Mouse (Mus musculus) ES-Bruce4 (cell line): ENCODE results near the gene Ap1m2. TPM values are rescaled to one million over a fixed set of nuclear protein-coding genes. Genes with fewer than 3 reads are reported as not detected.
A peak's percentile ranks its signal among the peaks of the same experiment; 100 is the strongest.

ENCODE experiments used
- H3K27ac ChIP-seq: 2 replicates; pipeline ENCODE4 v1.5.1; 2012; ENCODE audit warnings: low read length, inconsistent platforms; ENCODE audit not compliant: insufficient read depth
- H3K27me3 ChIP-seq: 2 replicates; pipeline ENCODE4 v1.6.1; 2012; ENCODE audit warnings: mild to moderate bottlenecking, low read length, inconsistent platforms; ENCODE audit not compliant: control insufficient read depth, poor library complexity, insufficient read depth, severe bottlenecking
- H3K36me3 ChIP-seq: 2 replicates; pipeline ENCODE4 v1.6.1; 2012; ENCODE audit warnings: inconsistent platforms, mild to moderate bottlenecking, low read length, moderate library complexity; ENCODE audit not compliant: control insufficient read depth, poor library complexity, insufficient read depth, severe bottlenecking
- H3K4me1 ChIP-seq: one replicate; pipeline ENCODE4 v1.8.1; 2011; ENCODE audit warnings: low read length; ENCODE audit not compliant: control insufficient read depth, insufficient read depth
- H3K4me3 ChIP-seq: 2 replicates; pipeline ENCODE4 v1.5.1; 2011; ENCODE audit warnings: low read depth, mild to moderate bottlenecking, low read length
- H3K9ac ChIP-seq: 2 replicates; pipeline ENCODE4 v1.6.1; 2012; ENCODE audit warnings: low read depth, mild to moderate bottlenecking, inconsistent platforms; ENCODE audit not compliant: poor library complexity, severe bottlenecking
- H3K9me3 ChIP-seq: replicated peaks from 2 replicates; pipeline ENCODE4 v1.6.1; 2012; ENCODE audit warnings: mild to moderate bottlenecking, low read length, inconsistent platforms; ENCODE audit not compliant: control insufficient read depth, poor library complexity, insufficient read depth, severe bottlenecking
- CTCF ChIP-seq: IDR thresholded peaks from one replicate; pipeline ENCODE4 v1.8.1; 2011; ENCODE audit warnings: low read depth, low read length
- EP300 ChIP-seq: IDR thresholded peaks from 2 replicates; pipeline ENCODE4 v1.6.1; 2011; ENCODE audit warnings: low read depth, low read length; ENCODE audit not compliant: insufficient read depth
- POLR2A ChIP-seq: IDR thresholded peaks from one replicate; pipeline ENCODE4 v1.8.1; 2011; ENCODE audit warnings: low read length; ENCODE audit not compliant: insufficient read depth
- polyA plus RNA-seq: library from polyadenylated mRNA; stranded (reverse); fragments of >200 nt; gene quantifications from 2 replicates; pipeline ENCODE4 v1.2.4, GENCODE M21; 2011; ENCODE audit warnings: low read depth; ENCODE audit not compliant: missing spikeins, insufficient read depth, insufficient read length

Gene Ap1m2
- polyA plus RNA-seq, 1 experiment: 83.3 TPM

GRCm38 (mm10) chr9:21321513-21321835 is 9.3 kb upstream of the Ap1m2 start:
- no peaks in the 10 kb centered on the region for H3K4me1 ChIP-seq
- H3K9me3 ChIP-seq: no peaks in the 10 kb centered on the region
- H3K27ac ChIP-seq: no peak overlapping the region
- no peak overlapping the region for H3K9ac ChIP-seq
- TF ChIP-seq POLR2A: no peak
- TF ChIP-seq EP300: no peak
- TF ChIP-seq CTCF: no peak
- no peaks in the 10 kb centered on the region for H3K36me3 ChIP-seq
- H3K4me3 ChIP-seq: peak overlapping the region; percentile 88
- no peaks in the 10 kb centered on the region for H3K27me3 ChIP-seq

- Histone ChIP-seq H3K4me3 (peak within 1 kb of the TSS; percentile 88), H3K27ac (no peak within 1 kb of the TSS), H3K9me3 (no peaks in the 10 kb centered on the region), H3K4me1 (no peaks in the 10 kb centered on the region), H3K27me3 (no peaks in the 10 kb centered on the region), H3K9ac (peak within 1 kb of the TSS; percentile 44), H3K36me3 (no peaks in the 10 kb centered on the region)
- TF ChIP-seq EP300 (no peak), POLR2A (peak; percentile 35)
Measured at GRCm38 (mm10) chr9:21320619-21321512, 8.7 kb upstream of the Ap1m2 start, which contains the start of gene Slc44a2. Slc44a2 (plus strand) TSS chr9:21320698.

- no peaks in the 10 kb centered on the region for H3K27me3 ChIP-seq
- no peaks in the 10 kb centered on the region for H3K9me3 ChIP-seq
- TF ChIP-seq POLR2A (no peak), CTCF (no peak), EP300 (no peak)
- no peak overlapping the region for H3K9ac ChIP-seq
- H3K4me1 ChIP-seq: no peaks in the 10 kb centered on the region
- H3K27ac ChIP-seq: no peak overlapping the region
- H3K4me3 ChIP-seq: peak overlapping the region; percentile 14; the same call in 1 of the 2 replicates
- H3K36me3 ChIP-seq: no peaks in the 10 kb centered on the region
Measured at GRCm38 (mm10) chr9:21320280-21320618, 8.1 kb upstream of the Ap1m2 start.

GRCm38 (mm10) chr9:21319503-21319902 is 7.4 kb upstream of the Ap1m2 start:
- H3K4me1 ChIP-seq: peaks cover 2% of the 10 kb centered on the region
- TF ChIP-seq EP300 (no peak), CTCF (no peak), POLR2A (no peak)
- no peak overlapping the region for H3K27ac ChIP-seq
- no peak overlapping the region for H3K9ac ChIP-seq
- no peaks in the 10 kb centered on the region for H3K27me3 ChIP-seq
- no peaks in the 10 kb centered on the region for H3K36me3 ChIP-seq
- no peaks in the 10 kb centered on the region for H3K9me3 ChIP-seq
- no peak overlapping the region for H3K4me3 ChIP-seq

GRCm38 (mm10) chr9:21318792-21319191 is 6.7 kb upstream of the Ap1m2 start:
- no peak for TF ChIP-seq EP300
- no peak for TF ChIP-seq POLR2A
- no peak for TF ChIP-seq CTCF
- H3K36me3 ChIP-seq: no peaks in the 10 kb centered on the region
- H3K27ac ChIP-seq: no peak overlapping the region
- no peaks in the 10 kb centered on the region for H3K9me3 ChIP-seq
- H3K9ac ChIP-seq: no peak overlapping the region
- no peaks in the 10 kb centered on the region for H3K27me3 ChIP-seq
- no peak overlapping the region for H3K4me3 ChIP-seq
- H3K4me1 ChIP-seq: peaks cover 2% of the 10 kb centered on the region

- Histone ChIP-seq H3K36me3 (no peaks in the 10 kb centered on the region), H3K4me3 (no peak overlapping the region), H3K9ac (no peak overlapping the region), H3K27ac (no peak overlapping the region), H3K9me3 (no peaks in the 10 kb centered on the region), H3K27me3 (no peaks in the 10 kb centered on the region), H3K4me1 (peaks cover 4% of the 10 kb centered on the region)
- TF ChIP-seq EP300 (no peak), POLR2A (no peak), CTCF (no peak)
Measured at GRCm38 (mm10) chr9:21316696-21317095, 4.6 kb upstream of the Ap1m2 start.
